Mouse (Mus musculus): ENCODE measurements around the gene Adra1b.

GRCm38 (mm10) chr11:43826769-43827168 lies 74.2 kb downstream of the Adra1b start:
- TF ChIP-seq POLR2A (IDR thresholded peaks at IDR 0.05; ENCODE audit: low read depth, low read length) (no peak), CTCF (IDR thresholded peaks at IDR 0.05; ENCODE audit: extremely low read depth, insufficient read depth, insufficient read length, insufficient replicate concordance) (no peak)
